Mouse (Mus musculus) central nervous system, embryonic 14 days (tissue): Measurements from ENCODE around the gene Sntn. TPM values are rescaled to one million over a fixed set of nuclear protein-coding genes. Genes with fewer than 3 reads are reported as not detected.

Experiments
- polyA plus RNA-seq: library from polyadenylated mRNA; depleted of rRNA; stranded (reverse); fragments of >200 nt; gene quantifications from 2 replicates; pipeline ENCODE4 v1.2.3, GENCODE M21; 2012; rRNA removed

Gene Sntn
- not detected in 2 replicates for polyA plus RNA-seq

GRCm38 (mm10) chr14:13670576-13670975 is at the start of gene Sntn:
Sntn (plus strand) TSS chr14:13670876.

Other genes with a start within 250 kb of the Sntn start
- gene Gm281, start 243.6 kb downstream of the Sntn start, polyA plus RNA-seq, result 0.01 and 0.03 TPM in 2 replicates